7 mouse cellular contexts compared by ENCODE assay signal in genomic region chr15:59263433-59264328, GRCm38 (mm10).
DNase-seq lines count a peak whose midpoint lies in the region; ATAC-seq and TF ChIP-seq lines count a peak whose summit lies in the region.

No protein-coding gene starts in this region.

- H3K27ac ChIP-seq in intestine, postnatal 0 days (ENCODE audit: low read depth, low read length), result 0 out of 2 replicates have a peak overlapping the region, but pooled peaks have one; percentile 37
- no peak overlapping the region for H3K27ac ChIP-seq in forebrain, embryonic 12.5 days

- no peaks in the 10 kb centered on the region for H3K9me3 ChIP-seq in intestine, postnatal 0 days (ENCODE audit: control insufficient read depth)
- H3K9me3 ChIP-seq in forebrain, embryonic 12.5 days, result no peaks in the 10 kb centered on the region

- H3K4me1 ChIP-seq in intestine, postnatal 0 days (replicated peaks; ENCODE audit: control insufficient read depth, insufficient read depth, low read length), result 0 out of 2 replicates have a peak, but pooled peaks cover 2% of the 10 kb centered on the region
- H3K4me1 ChIP-seq in forebrain, embryonic 12.5 days, result no peaks in the 10 kb centered on the region

- ATAC-seq in intestine, postnatal 0 days, result no peak
- ATAC-seq in forebrain, embryonic 12.5 days (ENCODE audit: low FRiP score), result no peak

- H3K4me2 ChIP-seq in intestine, postnatal 0 days (replicated peaks; ENCODE audit: low read depth), result 0 out of 2 replicates have a peak overlapping the region, but pooled peaks have one; percentile 9
- H3K4me2 ChIP-seq in forebrain, embryonic 12.5 days, result no peak overlapping the region

- peak; percentile 62 for DNase-seq in A20 (ENCODE audit: low read depth, low spot score)
- DNase-seq in CD8-positive naive resting alpha-beta T cell, adult 2 months (ENCODE audit: low read depth in 2 of 2, low spot score in 2 of 2), result peak; percentile 37 to 51
- peak; percentile 75 for DNase-seq in gastrocnemius, adult 18-20 months (ENCODE audit: low spot score)
- peak; percentile 73 to 81 for DNase-seq in lung, postnatal 4 days
- peak; percentile 30 for DNase-seq in yolk sac, embryonic 10.5 days (ENCODE audit: low spot score)

- no peak overlapping the region for H3K9ac ChIP-seq in intestine, postnatal 0 days (ENCODE audit: low read depth, low read length)
- H3K9ac ChIP-seq in forebrain, embryonic 12.5 days, result no peak overlapping the region

- WGBS in intestine, postnatal 0 days, result 48% methylated on average over 13 of the region's 13 CpGs
- WGBS in forebrain, embryonic 12.5 days, result 75% methylated on average over 13 of the region's 13 CpGs

- no peaks in the 10 kb centered on the region for H3K36me3 ChIP-seq in intestine, postnatal 0 days (ENCODE audit: control insufficient read depth, insufficient read depth)
- no peaks in the 10 kb centered on the region for H3K36me3 ChIP-seq in forebrain, embryonic 12.5 days (replicated peaks)

- no peaks in the 10 kb centered on the region for H3K27me3 ChIP-seq in intestine, postnatal 0 days (replicated peaks; ENCODE audit: control insufficient read depth, insufficient read depth, low read length)
- no peaks in the 10 kb centered on the region for H3K27me3 ChIP-seq in forebrain, embryonic 12.5 days

- H3K4me3 ChIP-seq in intestine, postnatal 0 days (ENCODE audit: low read depth, low read length), result no peak overlapping the region
- no peak overlapping the region for H3K4me3 ChIP-seq in forebrain, embryonic 12.5 days (replicated peaks)

- peak; percentile 49 for TF ChIP-seq CTCF in intestine, postnatal 0 days (IDR thresholded peaks at IDR 0.05; ENCODE audit: low read depth)
